Mouse (Mus musculus): ENCODE results near the gene Trmt1. TPM values are rescaled to one million over a fixed set of nuclear protein-coding genes. Genes with fewer than 3 reads are reported as not detected.
A peak's percentile ranks its signal among the peaks of the same experiment; 100 is the strongest.

The Trmt1 gene
- polyA plus RNA-seq, 1 experiment from 2014 or later, result 66.8 TPM

GRCm38 (mm10) chr8:84730541-84731370 lies 44.6 kb downstream of the Trmt1 start:
- Histone ChIP-seq H3K4me1 (ENCODE audit: control insufficient read depth, insufficient read depth, low read depth, low read length) (peaks cover 46% of the 10 kb centered on the region), H3K27ac (ENCODE audit: low read depth, low read length) (peak overlapping the region; percentile 81), H3K4me2 (ENCODE audit: low read length) (no peak overlapping the region), H3K36me3 (ENCODE audit: control insufficient read depth, insufficient read depth, low read length) (no peaks in the 10 kb centered on the region), H3K4me3 (ENCODE audit: low read length) (no peak overlapping the region), H3K27me3 (replicated peaks; ENCODE audit: control insufficient read depth, insufficient read depth, low read length) (0 out of 2 replicates have a peak, but pooled peaks cover 3% of the 10 kb centered on the region), H3K9me3 (ENCODE audit: control insufficient read depth, low read length) (no peaks in the 10 kb centered on the region), H3K9ac (ENCODE audit: low read depth, low read length) (peak overlapping the region; percentile 29)
- WGBS, result 16% methylated on average over 9 of the region's 9 CpGs
- peak; percentile 14; the same call in 1 of the 2 replicates for ATAC-seq

GRCm38 (mm10) chr8:84731371-84732177 lies 45.5 kb downstream of the Trmt1 start:
- 49% methylated on average over 11 of the region's 11 CpGs for WGBS
- H3K27me3 ChIP-seq (replicated peaks; ENCODE audit: control insufficient read depth, insufficient read depth, low read length), result 0 out of 2 replicates have a peak, but pooled peaks cover 5% of the 10 kb centered on the region
- H3K4me3 ChIP-seq (ENCODE audit: low read length), result no peak overlapping the region
- no peak overlapping the region for H3K9ac ChIP-seq (ENCODE audit: low read depth, low read length)
- peaks cover 52% of the 10 kb centered on the region for H3K4me1 ChIP-seq (ENCODE audit: control insufficient read depth, insufficient read depth, low read depth, low read length)
- no peak overlapping the region for H3K4me2 ChIP-seq (ENCODE audit: low read length)
- H3K27ac ChIP-seq (ENCODE audit: low read depth, low read length), result peak overlapping the region; percentile 81
- H3K36me3 ChIP-seq (ENCODE audit: control insufficient read depth, insufficient read depth, low read length), result no peaks in the 10 kb centered on the region
- H3K9me3 ChIP-seq (ENCODE audit: control insufficient read depth, low read length), result no peaks in the 10 kb centered on the region
- no peak for ATAC-seq

GRCm38 (mm10) chr8:84732545-84732944 lies 46.4 kb downstream of the Trmt1 start:
- Histone ChIP-seq H3K4me1 (ENCODE audit: control insufficient read depth, insufficient read depth, low read depth, low read length) (peaks cover 55% of the 10 kb centered on the region), H3K36me3 (ENCODE audit: control insufficient read depth, insufficient read depth, low read length) (no peaks in the 10 kb centered on the region), H3K27ac (ENCODE audit: low read depth, low read length) (peak overlapping the region; percentile 25), H3K4me3 (ENCODE audit: low read length) (no peak overlapping the region), H3K9me3 (ENCODE audit: control insufficient read depth, low read length) (no peaks in the 10 kb centered on the region), H3K9ac (ENCODE audit: low read depth, low read length) (peak overlapping the region; percentile 18; the same call in 1 of the 2 replicates), H3K27me3 (replicated peaks; ENCODE audit: control insufficient read depth, insufficient read depth, low read length) (peaks cover 7% of the 10 kb centered on the region; the same call in 1 of the 2 replicates), H3K4me2 (ENCODE audit: low read length) (no peak overlapping the region)
- ATAC-seq, result no peak
- 51% methylated on average over 5 of the region's 5 CpGs for WGBS

- Histone ChIP-seq H3K9me3 (ENCODE audit: control insufficient read depth, low read length) (no peaks in the 10 kb centered on the region), H3K4me1 (ENCODE audit: control insufficient read depth, insufficient read depth, low read depth, low read length) (peaks cover 59% of the 10 kb centered on the region), H3K27ac (ENCODE audit: low read depth, low read length) (peak overlapping the region; percentile 25), H3K9ac (ENCODE audit: low read depth, low read length) (peak overlapping the region; percentile 18; the same call in 1 of the 2 replicates), H3K4me3 (ENCODE audit: low read length) (no peak overlapping the region), H3K4me2 (ENCODE audit: low read length) (no peak overlapping the region), H3K36me3 (ENCODE audit: control insufficient read depth, insufficient read depth, low read length) (no peaks in the 10 kb centered on the region), H3K27me3 (replicated peaks; ENCODE audit: control insufficient read depth, insufficient read depth, low read length) (peaks cover 9% of the 10 kb centered on the region; the same call in 1 of the 2 replicates)
- no peak for ATAC-seq
- WGBS, result 57% methylated on average over 6 of the region's 6 CpGs
Observed at GRCm38 (mm10) chr8:84732996-84733395, 46.9 kb downstream of the Trmt1 start.

GRCm38 (mm10) chr8:84733959-84734358 lies 47.9 kb downstream of the Trmt1 start:
- ATAC-seq, result no peak
- H3K27me3 ChIP-seq (replicated peaks; ENCODE audit: control insufficient read depth, insufficient read depth, low read length), result peaks cover 13% of the 10 kb centered on the region; the same call in 1 of the 2 replicates
- H3K9me3 ChIP-seq (ENCODE audit: control insufficient read depth, low read length), result no peaks in the 10 kb centered on the region
- H3K4me3 ChIP-seq (ENCODE audit: low read length), result no peak overlapping the region
- H3K4me1 ChIP-seq (ENCODE audit: control insufficient read depth, insufficient read depth, low read depth, low read length), result peaks cover 61% of the 10 kb centered on the region
- H3K36me3 ChIP-seq (ENCODE audit: control insufficient read depth, insufficient read depth, low read length), result no peaks in the 10 kb centered on the region
- 75% methylated on average over 6 of the region's 6 CpGs for WGBS
- H3K9ac ChIP-seq (ENCODE audit: low read depth, low read length), result no peak overlapping the region
- H3K4me2 ChIP-seq (ENCODE audit: low read length), result no peak overlapping the region
- no peak overlapping the region for H3K27ac ChIP-seq (ENCODE audit: low read depth, low read length)

- H3K36me3 ChIP-seq (ENCODE audit: control insufficient read depth, insufficient read depth, low read length), result no peaks in the 10 kb centered on the region
- no peak for ATAC-seq
- H3K4me1 ChIP-seq (ENCODE audit: control insufficient read depth, insufficient read depth, low read depth, low read length), result peaks cover 65% of the 10 kb centered on the region
- no peak overlapping the region for H3K4me3 ChIP-seq (ENCODE audit: low read length)
- H3K9me3 ChIP-seq (ENCODE audit: control insufficient read depth, low read length), result no peaks in the 10 kb centered on the region
- no peak overlapping the region for H3K4me2 ChIP-seq (ENCODE audit: low read length)
- no peak overlapping the region for H3K9ac ChIP-seq (ENCODE audit: low read depth, low read length)
- WGBS, result 72% methylated on average over 2 of the region's 2 CpGs
- no peak overlapping the region for H3K27ac ChIP-seq (ENCODE audit: low read depth, low read length)
- peaks cover 16% of the 10 kb centered on the region for H3K27me3 ChIP-seq (replicated peaks; ENCODE audit: control insufficient read depth, insufficient read depth, low read length)
Observed at GRCm38 (mm10) chr8:84734680-84735079, 48.6 kb downstream of the Trmt1 start.

GRCm38 (mm10) chr8:84735597-84735996 lies 49.5 kb downstream of the Trmt1 start:
- Histone ChIP-seq H3K9me3 (ENCODE audit: control insufficient read depth, low read length) (no peaks in the 10 kb centered on the region), H3K4me3 (ENCODE audit: low read length) (no peak overlapping the region), H3K36me3 (ENCODE audit: control insufficient read depth, insufficient read depth, low read length) (no peaks in the 10 kb centered on the region), H3K4me1 (ENCODE audit: control insufficient read depth, insufficient read depth, low read depth, low read length) (peaks cover 69% of the 10 kb centered on the region), H3K4me2 (ENCODE audit: low read length) (no peak overlapping the region), H3K27ac (ENCODE audit: low read depth, low read length) (no peak overlapping the region), H3K27me3 (replicated peaks; ENCODE audit: control insufficient read depth, insufficient read depth, low read length) (peaks cover 23% of the 10 kb centered on the region), H3K9ac (ENCODE audit: low read depth, low read length) (no peak overlapping the region)
- ATAC-seq, result no peak
- 49% methylated on average over 2 of the region's 2 CpGs for WGBS

GRCm38 (mm10) chr8:84736521-84736920 lies 50.4 kb downstream of the Trmt1 start:
- H3K9ac ChIP-seq (ENCODE audit: low read depth, low read length), result 0 out of 2 replicates have a peak overlapping the region, but pooled peaks have one; percentile 20
- H3K4me3 ChIP-seq (ENCODE audit: low read length), result no peak overlapping the region
- H3K4me2 ChIP-seq (ENCODE audit: low read length), result no peak overlapping the region
- H3K9me3 ChIP-seq (ENCODE audit: control insufficient read depth, low read length), result no peaks in the 10 kb centered on the region
- no peaks in the 10 kb centered on the region for H3K36me3 ChIP-seq (ENCODE audit: control insufficient read depth, insufficient read depth, low read length)
- no peak for ATAC-seq
- H3K4me1 ChIP-seq (ENCODE audit: control insufficient read depth, insufficient read depth, low read depth, low read length), result peaks cover 68% of the 10 kb centered on the region
- 75% methylated on average over 4 of the region's 4 CpGs for WGBS
- peaks cover 23% of the 10 kb centered on the region for H3K27me3 ChIP-seq (replicated peaks; ENCODE audit: control insufficient read depth, insufficient read depth, low read length)
- H3K27ac ChIP-seq (ENCODE audit: low read depth, low read length), result no peak overlapping the region; the same call in 1 of the 2 replicates

- Histone ChIP-seq H3K27me3 (replicated peaks; ENCODE audit: control insufficient read depth, insufficient read depth, low read length) (peaks cover 23% of the 10 kb centered on the region), H3K4me3 (ENCODE audit: low read length) (peak overlapping the region; percentile 23; the same call in 1 of the 2 replicates), H3K9ac (ENCODE audit: low read depth, low read length) (peak overlapping the region; percentile 39; the same call in 1 of the 2 replicates), H3K4me2 (ENCODE audit: low read length) (peak overlapping the region; percentile 41), H3K4me1 (ENCODE audit: control insufficient read depth, insufficient read depth, low read depth, low read length) (peaks cover 68% of the 10 kb centered on the region), H3K36me3 (ENCODE audit: control insufficient read depth, insufficient read depth, low read length) (no peaks in the 10 kb centered on the region), H3K27ac (ENCODE audit: low read depth, low read length) (peak overlapping the region; percentile 31; the same call in 1 of the 2 replicates), H3K9me3 (ENCODE audit: control insufficient read depth, low read length) (no peaks in the 10 kb centered on the region)
- WGBS, result 2% methylated on average over 16 of the region's 16 CpGs
- peak; percentile 44 for ATAC-seq
Observed at GRCm38 (mm10) chr8:84737608-84738007, 51.5 kb downstream of the Trmt1 start.
